Comparison of ENCODE assay signal across 13 mouse cellular contexts in the genomic region with DNA sequence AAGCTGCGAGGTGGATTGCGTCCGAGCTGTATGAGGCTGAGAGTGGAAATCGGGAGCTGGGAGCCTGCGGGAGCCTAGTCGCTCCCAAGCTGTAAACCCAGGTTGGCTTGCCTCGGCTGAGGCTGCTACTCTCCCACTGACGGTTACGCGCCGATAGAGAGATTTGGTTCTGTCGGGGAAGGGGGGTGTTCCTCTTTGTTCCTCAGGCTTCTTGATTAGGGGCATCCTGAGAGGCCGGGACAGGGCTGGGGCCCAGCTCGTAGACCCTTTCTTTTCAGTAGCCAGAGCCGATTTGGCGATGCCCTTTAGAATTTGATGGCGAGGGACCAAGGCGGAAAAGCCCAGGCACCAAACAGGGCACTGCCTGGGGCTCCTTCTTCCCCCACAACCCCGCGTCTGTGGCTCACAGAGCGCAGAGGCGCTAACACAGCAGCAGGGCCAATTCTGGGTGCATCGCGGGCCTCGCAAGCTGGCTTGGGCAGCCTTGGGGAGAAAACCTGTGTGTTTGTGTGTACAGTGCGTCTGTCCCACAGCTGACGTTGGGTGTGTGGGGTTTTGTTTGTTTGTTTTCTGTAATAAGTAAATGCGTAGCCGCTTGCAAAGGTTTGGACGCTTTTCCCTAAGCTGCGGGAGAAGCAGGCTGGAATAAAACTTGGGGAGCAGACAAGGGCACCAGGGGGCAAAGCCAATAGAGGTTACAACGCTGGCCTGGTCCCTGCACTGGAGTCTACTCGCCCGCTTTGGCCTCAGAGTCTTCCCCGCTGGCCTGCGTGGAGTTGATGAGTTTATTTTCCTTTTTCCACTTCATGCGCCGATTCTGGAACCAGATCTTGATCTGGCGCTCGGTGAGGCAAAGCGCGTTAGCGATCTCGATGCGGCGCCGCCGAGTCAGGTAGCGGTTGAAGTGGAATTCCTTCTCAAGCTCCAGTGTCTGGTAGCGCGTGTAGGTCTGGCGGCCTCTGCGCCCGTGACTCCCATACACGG. TPM values are rescaled to one million over a fixed set of nuclear protein-coding genes. Genes with fewer than 3 reads are reported as not detected.
DNase-seq lines count a peak whose midpoint lies in the region; ATAC-seq and TF ChIP-seq lines count a peak whose summit lies in the region.
"Had no signal": no experiment of that assay in that cellular context is flagged by ENCODE, and none has a peak within 500 bp of the region (broad histone marks: within the 10 kb centered on the region; RNA-seq: fewer than 3 reads in every experiment).

No protein-coding gene starts in this region.

- DNase-seq in heart, embryonic 10.5 days (ENCODE audit: low spot score), result peak; percentile 75
- no peak for DNase-seq in heart, postnatal 25 days (ENCODE audit: low spot score)
- no peak for DNase-seq in left cerebral cortex, adult 2 months (ENCODE audit: extremely low spot score in 1 of 2, low spot score in 2 of 2)
- DNase-seq in frontal cortex, postnatal 10 days (ENCODE audit: low spot score in 2 of 2), result no peak
- no peak for DNase-seq in spleen, adult 18-20 months
- DNase-seq: adrenal gland, postnatal 36 days; forebrain, postnatal 0 days had no signal

- no peak for TF ChIP-seq CTCF in ES-Bruce4 (IDR thresholded peaks at IDR 0.05; ENCODE audit: low read depth, low read length)
- TF ChIP-seq CTCF in left cerebral cortex, adult 2 months (IDR thresholded peaks at IDR 0.05), result no peak

- H3K27me3 ChIP-seq in heart, embryonic 10.5 days (ENCODE audit: insufficient read depth, poor library complexity, severe bottlenecking), result peaks cover 100% of the 10 kb centered on the region
- H3K27me3 ChIP-seq in ES-Bruce4 (ENCODE audit: control insufficient read depth, insufficient read depth, low read length, poor library complexity, severe bottlenecking), result peaks cover 38% of the 10 kb centered on the region
- peaks cover 38% of the 10 kb centered on the region for H3K27me3 ChIP-seq in hindbrain, embryonic 16.5 days (replicated peaks; ENCODE audit: control insufficient read depth, insufficient read depth, low read length)
- peaks cover 46% of the 10 kb centered on the region for H3K27me3 ChIP-seq in limb, embryonic 13.5 days

- H3K27ac ChIP-seq in heart, embryonic 10.5 days, result no peak overlapping the region; the same call in 1 of the 2 replicates
- no peak overlapping the region for H3K27ac ChIP-seq in ES-Bruce4 (ENCODE audit: insufficient read depth, low read length)
- peak overlapping the region; percentile 73 for H3K27ac ChIP-seq in hindbrain, embryonic 16.5 days (ENCODE audit: low read depth, low read length)
- H3K27ac ChIP-seq in limb, embryonic 13.5 days, result no peak overlapping the region
- H3K27ac ChIP-seq in left cerebral cortex, adult 2 months, result no peak overlapping the region
- H3K27ac ChIP-seq: liver, embryonic 15.5 days had no signal

- no peak for TF ChIP-seq EP300 in ES-Bruce4 (IDR thresholded peaks at IDR 0.05; ENCODE audit: insufficient read depth, low read depth, low read length)

- intact Hi-C loops in heart, postnatal 25 days (cut with DNase I), result no loop called here
- intact Hi-C loops in left cerebral cortex, adult 2 months (cut with DNase I), result no loop called here

- peaks cover 33% of the 10 kb centered on the region for H3K4me1 ChIP-seq in heart, embryonic 10.5 days
- H3K4me1 ChIP-seq in ES-Bruce4 (ENCODE audit: control insufficient read depth, insufficient read depth, low read length), result no peaks in the 10 kb centered on the region
- H3K4me1 ChIP-seq in hindbrain, embryonic 16.5 days (ENCODE audit: control insufficient read depth, insufficient read depth, low read depth, low read length), result no peaks in the 10 kb centered on the region
- peaks cover 84% of the 10 kb centered on the region for H3K4me1 ChIP-seq in limb, embryonic 13.5 days

- 0 out of 2 replicates have a peak overlapping the region, but pooled peaks have one; percentile 4 for H3K9ac ChIP-seq in ES-Bruce4 (ENCODE audit: low read depth, poor library complexity, severe bottlenecking)
- H3K9ac ChIP-seq in hindbrain, embryonic 16.5 days (ENCODE audit: low read depth, low read length), result peak overlapping the region; percentile 51; the same call in 1 of the 2 replicates
- peak overlapping the region; percentile 64 for H3K9ac ChIP-seq in limb, embryonic 13.5 days
- H3K9ac ChIP-seq: forebrain, postnatal 0 days; liver, embryonic 15.5 days had no signal

- WGBS in heart, embryonic 10.5 days, result 2% methylated on average over 55 of the region's 55 CpGs
- WGBS in hindbrain, embryonic 16.5 days, result 2% methylated on average over 55 of the region's 55 CpGs
- WGBS in limb, embryonic 13.5 days, result 14% methylated on average over 55 of the region's 55 CpGs

- no peaks in the 10 kb centered on the region for H3K9me3 ChIP-seq in heart, embryonic 10.5 days
- no peaks in the 10 kb centered on the region for H3K9me3 ChIP-seq in ES-Bruce4 (replicated peaks; ENCODE audit: control insufficient read depth, insufficient read depth, low read length, poor library complexity, severe bottlenecking)
- H3K9me3 ChIP-seq in hindbrain, embryonic 16.5 days (ENCODE audit: control insufficient read depth, low read length), result no peaks in the 10 kb centered on the region
- no peaks in the 10 kb centered on the region for H3K9me3 ChIP-seq in limb, embryonic 13.5 days
- H3K9me3 ChIP-seq: liver, embryonic 15.5 days had no signal

- H3K36me3 ChIP-seq in heart, embryonic 10.5 days, result no peaks in the 10 kb centered on the region
- H3K36me3 ChIP-seq in ES-Bruce4 (ENCODE audit: control insufficient read depth, insufficient read depth, low read length, poor library complexity, severe bottlenecking), result no peaks in the 10 kb centered on the region
- H3K36me3 ChIP-seq in hindbrain, embryonic 16.5 days (ENCODE audit: control insufficient read depth, insufficient read depth, low read length), result no peaks in the 10 kb centered on the region
- peaks cover 24% of the 10 kb centered on the region for H3K36me3 ChIP-seq in limb, embryonic 13.5 days
- H3K36me3 ChIP-seq: liver, embryonic 15.5 days had no signal

- peak overlapping the region; percentile 47 for H3K4me2 ChIP-seq in hindbrain, embryonic 16.5 days (ENCODE audit: low read length)
- H3K4me2 ChIP-seq in limb, embryonic 13.5 days (replicated peaks), result peak overlapping the region; percentile 90
- H3K4me2 ChIP-seq: liver, embryonic 15.5 days had no signal

- no peak for ATAC-seq in hindbrain, embryonic 16.5 days
- no peak for ATAC-seq in limb, embryonic 13.5 days (ENCODE audit: low FRiP score, low read depth)
- ATAC-seq: forebrain, postnatal 0 days; inflammation-experienced regulatory T-cells, adult 6 months had no signal

- peak overlapping the region; percentile 29; the same call in 1 of the 2 replicates for H3K4me3 ChIP-seq in heart, embryonic 10.5 days
- peak overlapping the region; percentile 7; the same call in 1 of the 2 replicates for H3K4me3 ChIP-seq in ES-Bruce4 (ENCODE audit: low read depth, low read length)
- H3K4me3 ChIP-seq in hindbrain, embryonic 16.5 days (ENCODE audit: low read length), result peak overlapping the region; percentile 22; the same call in 1 of the 2 replicates
- peak overlapping the region; percentile 49 for H3K4me3 ChIP-seq in limb, embryonic 13.5 days
- no peak overlapping the region for H3K4me3 ChIP-seq in left cerebral cortex, adult 2 months
- H3K4me3 ChIP-seq: liver, embryonic 15.5 days had no signal

- TF ChIP-seq POLR2A in ES-Bruce4 (IDR thresholded peaks at IDR 0.05; ENCODE audit: insufficient read depth, low read length), result no peak

RNA-seq across cellular contexts. Expression of gene Hoxa5, which starts 1.5 kb away (rescaled TPM):
- polyA plus RNA-seq in heart, embryonic 10.5 days (2016; fragmentation: Nextera tagmentation; extraction: Ambion mirVana), result 0.58 and 6.0 TPM in 2 replicates
- 1 to 10 TPM in 1 of 2 experiments, under 1 TPM in 1; 0.52 to 1.3 TPM for total RNA-seq in heart, postnatal 25 days (2021)
- polyA plus RNA-seq in ES-Bruce4 (2011; ENCODE audit: insufficient read depth, insufficient read length, low read depth, missing spikeins), result not detected in 2 replicates
- polyA plus RNA-seq in hindbrain, embryonic 16.5 days (2015; fragmentation: Nextera tagmentation; extraction: Ambion mirVana), result 85.9 and 106 TPM in 2 replicates
- polyA plus RNA-seq in limb, embryonic 13.5 days (2015; fragmentation: Nextera tagmentation; extraction: Ambion mirVana), result 4.8 and 5.3 TPM in 2 replicates
- not detected for total RNA-seq in left cerebral cortex, adult 2 months (2021)
- total RNA-seq: forebrain, postnatal 0 days; neutrophil, adult 5-6 weeks had no signal
- polyA plus RNA-seq: forebrain, postnatal 0 days; inflammation-experienced regulatory T-cells, adult 6 months had no signal

RNA-seq across cellular contexts. Expression of gene Hoxa6, which starts 2.6 kb away (rescaled TPM):
- polyA plus RNA-seq in heart, embryonic 10.5 days (2016; fragmentation: Nextera tagmentation; extraction: Ambion mirVana), result 0.30 TPM in 1 of 2 replicates, not detected in the other
- not detected for total RNA-seq in heart, postnatal 25 days (2021)
- not detected in 2 replicates for polyA plus RNA-seq in ES-Bruce4 (2011; ENCODE audit: insufficient read depth, insufficient read length, low read depth, missing spikeins)
- 9.4 and 9.9 TPM in 2 replicates for polyA plus RNA-seq in hindbrain, embryonic 16.5 days (2015; fragmentation: Nextera tagmentation; extraction: Ambion mirVana)
- 0.97 and 1.2 TPM in 2 replicates for polyA plus RNA-seq in limb, embryonic 13.5 days (2015; fragmentation: Nextera tagmentation; extraction: Ambion mirVana)
- total RNA-seq in left cerebral cortex, adult 2 months (2021), result not detected
- total RNA-seq: forebrain, postnatal 0 days; neutrophil, adult 5-6 weeks had no signal
- polyA plus RNA-seq: forebrain, postnatal 0 days; inflammation-experienced regulatory T-cells, adult 6 months; liver, embryonic 15.5 days had no signal

RNA-seq across cellular contexts. Expression of gene Hoxa3, which starts 7.2 kb away (rescaled TPM):
- 0.57 and 3.7 TPM in 2 replicates for polyA plus RNA-seq in heart, embryonic 10.5 days (2016; fragmentation: Nextera tagmentation; extraction: Ambion mirVana)
- 1 to 10 TPM in 1 of 2 experiments, under 1 TPM in 1; 0.48 to 1.0 TPM for total RNA-seq in heart, postnatal 25 days (2021)
- polyA plus RNA-seq in ES-Bruce4 (2011; ENCODE audit: insufficient read depth, insufficient read length, low read depth, missing spikeins), result 0.25 TPM in 1 of 2 replicates, not detected in the other
- 12.9 and 13.9 TPM in 2 replicates for polyA plus RNA-seq in hindbrain, embryonic 16.5 days (2015; fragmentation: Nextera tagmentation; extraction: Ambion mirVana)
- polyA plus RNA-seq in limb, embryonic 13.5 days (2015; fragmentation: Nextera tagmentation; extraction: Ambion mirVana), result 5.9 and 6.3 TPM in 2 replicates
- total RNA-seq in left cerebral cortex, adult 2 months (2021), result not detected
- total RNA-seq: forebrain, postnatal 0 days; neutrophil, adult 5-6 weeks had no signal
- polyA plus RNA-seq: forebrain, postnatal 0 days; inflammation-experienced regulatory T-cells, adult 6 months had no signal

RNA-seq across cellular contexts. Expression of gene Gm28308, which starts 7.2 kb away (rescaled TPM):
- polyA plus RNA-seq in heart, embryonic 10.5 days (2016; fragmentation: Nextera tagmentation; extraction: Ambion mirVana), result not detected in 2 replicates
- not detected for total RNA-seq in heart, postnatal 25 days (2021)
- polyA plus RNA-seq in ES-Bruce4 (2011; ENCODE audit: insufficient read depth, insufficient read length, low read depth, missing spikeins), result not detected in 2 replicates
- not detected in 2 replicates for polyA plus RNA-seq in hindbrain, embryonic 16.5 days (2015; fragmentation: Nextera tagmentation; extraction: Ambion mirVana)
- 0.29 TPM in 1 of 2 replicates, not detected in the other for polyA plus RNA-seq in limb, embryonic 13.5 days (2015; fragmentation: Nextera tagmentation; extraction: Ambion mirVana)
- not detected for total RNA-seq in left cerebral cortex, adult 2 months (2021)
- total RNA-seq: forebrain, postnatal 0 days; neutrophil, adult 5-6 weeks had no signal
- polyA plus RNA-seq: forebrain, postnatal 0 days; inflammation-experienced regulatory T-cells, adult 6 months; liver, embryonic 15.5 days had no signal

RNA-seq across cellular contexts. Expression of gene Hoxa4, which starts 14.4 kb away (rescaled TPM):
- polyA plus RNA-seq in heart, embryonic 10.5 days (2016; fragmentation: Nextera tagmentation; extraction: Ambion mirVana), result 0.17 and 1.4 TPM in 2 replicates
- total RNA-seq in heart, postnatal 25 days (2021), result under 1 TPM; 0.22 to 0.36 TPM
- polyA plus RNA-seq in ES-Bruce4 (2011; ENCODE audit: insufficient read depth, insufficient read length, low read depth, missing spikeins), result not detected in 2 replicates
- 5.6 and 8.8 TPM in 2 replicates for polyA plus RNA-seq in hindbrain, embryonic 16.5 days (2015; fragmentation: Nextera tagmentation; extraction: Ambion mirVana)
- polyA plus RNA-seq in limb, embryonic 13.5 days (2015; fragmentation: Nextera tagmentation; extraction: Ambion mirVana), result 0.52 and 0.96 TPM in 2 replicates
- total RNA-seq in left cerebral cortex, adult 2 months (2021), result not detected
- total RNA-seq: forebrain, postnatal 0 days; neutrophil, adult 5-6 weeks had no signal
- polyA plus RNA-seq: forebrain, postnatal 0 days; inflammation-experienced regulatory T-cells, adult 6 months had no signal

Comparison
In these comparisons a context has a peak if more than half of its experiments do, and no peak if none do; other contexts are left out.
1. H3K9ac ChIP-seq: peak in every context shown above with its lines; median percentile 64 in limb, embryonic 13.5 days; 51 in hindbrain, embryonic 16.5 days; 4 in ES-Bruce4.
2. RNA of gene Hoxa5, which starts 1.5 kb away (polyA plus RNA-seq): 85.9 to 106 TPM in hindbrain, embryonic 16.5 days; 0.58 to 6.0 TPM in heart, embryonic 10.5 days, 4.8 to 5.3 TPM in limb, embryonic 13.5 days and not detected in ES-Bruce4; every median in the first group is over 10 times any median in the second.